Mouse (Mus musculus) granulocyte monocyte progenitor cell, adult 5-6 weeks (primary cell): Measurements from ENCODE around the gene Msi2. TPM values are rescaled to one million over a fixed set of nuclear protein-coding genes. Genes with fewer than 3 reads are reported as not detected.
A peak's percentile ranks its signal among the peaks of the same experiment; 100 is the strongest.

Source experiments
- ATAC-seq: replicated peaks from 2 replicates; pipeline ENCODE4 v1.8.0; 2016; ENCODE audit warnings: mild to moderate bottlenecking, moderate TSS enrichment, inconsistent platforms; ENCODE audit not compliant: poor library complexity, severe bottlenecking
- total RNA-seq, 2 experiments: library from RNA; stranded (forward) in 1 of 2; stranded (reverse) in 1 of 2; fragments of 200-712, 200-1000 nt in 1 of 2; fragments of >200 nt in 1 of 2; fragmentation: Nextera tagmentation in 1 of 2; gene quantifications; 2 replicates each; pipeline ENCODE4 v1.2.3; 2014 to 2017

Gene Msi2
- total RNA-seq, 2 experiments from 2014 or later, result 34.7 to 39.6 TPM

- ATAC-seq, result no peak
Observed at GRCm38 (mm10) chr11:88714127-88714526, 4.2 kb downstream of the Msi2 start.

- no peak for ATAC-seq
Observed at GRCm38 (mm10) chr11:88713479-88713878, 4.8 kb downstream of the Msi2 start.

GRCm38 (mm10) chr11:88709876-88710614 lies 8.3 kb downstream of the Msi2 start:
- no peak for ATAC-seq

- no peak for ATAC-seq
Observed at GRCm38 (mm10) chr11:88707228-88707775, 11.0 kb downstream of the Msi2 start.

- no peak for ATAC-seq
Observed at GRCm38 (mm10) chr11:88704688-88705087, 13.6 kb downstream of the Msi2 start.

- ATAC-seq, result no peak
Observed at GRCm38 (mm10) chr11:88703220-88703619, 15.1 kb downstream of the Msi2 start.

GRCm38 (mm10) chr11:88701976-88702659 lies 16.2 kb downstream of the Msi2 start:
- ATAC-seq, result no peak

- ATAC-seq, result no peak
Observed at GRCm38 (mm10) chr11:88701020-88701419, 17.3 kb downstream of the Msi2 start.

- no peak for ATAC-seq
Observed at GRCm38 (mm10) chr11:88700202-88700711, 18.1 kb downstream of the Msi2 start.

GRCm38 (mm10) chr11:88693905-88694893 lies 24.1 kb downstream of the Msi2 start:
- no peak for ATAC-seq

GRCm38 (mm10) chr11:88693002-88693769 lies 25.1 kb downstream of the Msi2 start:
- ATAC-seq, result no peak

GRCm38 (mm10) chr11:88692374-88692773 lies 25.9 kb downstream of the Msi2 start:
- ATAC-seq, result peak; percentile 94

- ATAC-seq, result no peak
Observed at GRCm38 (mm10) chr11:88690556-88691287, 27.6 kb downstream of the Msi2 start.

GRCm38 (mm10) chr11:88689831-88690459 lies 28.4 kb downstream of the Msi2 start:
- ATAC-seq, result no peak

GRCm38 (mm10) chr11:88688644-88689043 lies 29.7 kb downstream of the Msi2 start:
- ATAC-seq, result no peak

- no peak for ATAC-seq
Observed at GRCm38 (mm10) chr11:88687711-88688110, 30.6 kb downstream of the Msi2 start.

- peak; percentile 37 for ATAC-seq
Observed at GRCm38 (mm10) chr11:88687010-88687409, 31.3 kb downstream of the Msi2 start.

- no peak for ATAC-seq
Observed at GRCm38 (mm10) chr11:88686061-88686460, 32.3 kb downstream of the Msi2 start.
